Mouse (Mus musculus) bone marrow, adult 2 months (tissue): ENCODE results near the gene Sec24b. TPM values are rescaled to one million over a fixed set of nuclear protein-coding genes. Genes with fewer than 3 reads are reported as not detected.

Experiments
- H3K27ac ChIP-seq: fragments of 200-500 bp; 2 replicates; pipeline ENCODE4 v1.5.1; 2012; ENCODE audit warnings: low read depth, mild to moderate bottlenecking, control low read depth, inconsistent platforms, low read length; ENCODE audit not compliant: control insufficient read depth, poor library complexity, insufficient read depth
- H3K4me1 ChIP-seq: fragments of 200-500 bp; 2 replicates; pipeline ENCODE4 v1.6.1; 2011; ENCODE audit warnings: low read length; ENCODE audit not compliant: control insufficient read depth, insufficient read depth
- H3K4me3 ChIP-seq: fragments of 200-500 bp; replicated peaks from 2 replicates; pipeline ENCODE3; 2011; ENCODE audit warnings: mild to moderate bottlenecking, low read depth, low read length, control low read depth; ENCODE audit not compliant: control insufficient read depth
- CTCF ChIP-seq: fragments of 200-500 bp; IDR thresholded peaks from 2 replicates; pipeline ENCODE4 v1.5.1; 2011; ENCODE audit warnings: low read length, control low read depth; ENCODE audit not compliant: control insufficient read depth, insufficient read depth
- POLR2A ChIP-seq: fragments of 200-500 bp; IDR thresholded peaks from 2 replicates; pipeline ENCODE4 v1.6.1; 2011; ENCODE audit warnings: low read depth, mild to moderate bottlenecking, control low read depth, low read length, borderline replicate concordance; ENCODE audit not compliant: control insufficient read depth
- WGBS: fragments of 180-500 bp; shearing (Covaris S2); methylation state at CpG from one replicate; pipeline ENCODE4 v1.1.7; 2018; 5-methylcytosine and 5-hydroxymethylcytosine counted together
- polyA plus RNA-seq: library from polyadenylated mRNA; stranded (reverse); fragments of >200 nt; gene quantifications from 2 replicates; pipeline ENCODE4 v1.2.4, GENCODE M21; 2011; ENCODE audit warnings: low replicate concordance; ENCODE audit not compliant: missing spikeins, insufficient read depth, insufficient read length

The Sec24b gene
- polyA plus RNA-seq, result 29.8 and 46.9 TPM in 2 replicates

DNA sequence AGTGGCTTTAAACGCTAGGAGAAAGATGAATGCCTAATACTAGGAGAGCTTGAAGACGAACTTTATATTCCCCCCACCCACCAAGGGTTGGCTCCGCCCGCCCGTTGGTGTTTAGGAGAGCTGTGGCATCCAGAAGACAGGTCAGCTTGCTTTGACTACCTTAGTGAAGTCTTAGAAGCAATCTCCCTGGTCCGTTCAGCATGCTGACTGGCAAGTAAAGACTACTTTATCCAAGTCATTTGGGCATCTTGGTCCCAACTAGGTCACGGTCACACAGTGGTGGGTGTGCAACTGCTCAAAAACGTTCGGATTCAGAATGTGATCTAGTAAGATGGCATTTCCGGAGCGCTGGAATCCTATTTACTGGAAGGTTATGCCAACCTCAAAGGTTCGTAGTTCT lies at the start of gene Sec24b:
Gene Sec24b (minus strand): TSS at position 273 of the 400 bp plus-strand sequence.
- peak within 1 kb of the TSS; percentile 92 for H3K4me3 ChIP-seq
- peaks cover 2% of the 10 kb centered on the region for H3K4me1 ChIP-seq
- TF ChIP-seq CTCF, result no peak
- no peak for TF ChIP-seq POLR2A
- H3K27ac ChIP-seq, result peak within 1 kb of the TSS; percentile 92
- WGBS, result 6% methylated on average over 12 of the region's 12 CpGs

DNA sequence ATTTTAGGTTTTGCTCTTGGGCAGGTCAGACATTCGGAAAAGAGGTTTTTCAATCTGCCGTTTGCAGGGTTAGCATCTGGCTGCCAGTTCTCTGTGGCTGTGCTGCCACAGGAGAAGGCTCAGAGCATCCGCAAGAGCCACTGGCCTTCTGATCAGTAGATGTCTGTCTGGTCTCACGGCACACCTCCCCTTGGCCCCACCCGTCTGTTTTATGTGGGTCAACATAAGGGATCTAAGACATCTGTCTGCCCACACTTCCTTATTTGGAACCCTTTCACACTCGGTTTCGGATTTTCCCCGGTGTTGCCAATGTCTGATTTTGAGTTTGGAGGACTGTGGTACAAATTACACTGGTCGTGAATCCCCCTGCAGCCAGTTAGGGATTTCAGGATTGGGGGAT lies 43.1 kb upstream of the Sec24b start:
- WGBS, result 52% methylated on average over 9 of the region's 9 CpGs
- no peaks in the 10 kb centered on the region for H3K4me1 ChIP-seq
- no peak overlapping the region for H3K27ac ChIP-seq
- TF ChIP-seq POLR2A (no peak), CTCF (no peak)
- no peak overlapping the region for H3K4me3 ChIP-seq

DNA sequence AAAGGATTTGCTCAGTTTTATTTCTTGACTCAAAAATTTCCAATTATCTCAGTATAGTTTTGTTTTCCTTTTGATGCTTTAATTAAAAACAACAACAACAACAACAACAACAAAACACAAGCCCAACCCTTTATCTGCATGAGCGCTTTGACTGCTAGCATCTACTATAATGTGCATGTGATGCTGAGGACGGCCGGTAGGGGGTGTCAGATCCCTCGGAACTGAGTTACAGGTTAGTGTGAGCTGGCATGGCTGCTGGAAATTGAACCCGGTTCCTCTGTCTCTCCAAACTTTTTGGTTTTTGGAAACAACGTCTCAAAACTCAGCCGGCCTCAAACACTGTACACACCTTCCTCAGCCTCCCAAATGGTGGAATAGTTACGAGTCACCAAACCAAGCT lies 42.1 kb upstream of the Sec24b start:
- 66% methylated on average over 8 of the region's 8 CpGs for WGBS
- TF ChIP-seq POLR2A, result no peak
- peak; percentile 48; the same call in 1 of the 2 replicates for TF ChIP-seq CTCF

DNA sequence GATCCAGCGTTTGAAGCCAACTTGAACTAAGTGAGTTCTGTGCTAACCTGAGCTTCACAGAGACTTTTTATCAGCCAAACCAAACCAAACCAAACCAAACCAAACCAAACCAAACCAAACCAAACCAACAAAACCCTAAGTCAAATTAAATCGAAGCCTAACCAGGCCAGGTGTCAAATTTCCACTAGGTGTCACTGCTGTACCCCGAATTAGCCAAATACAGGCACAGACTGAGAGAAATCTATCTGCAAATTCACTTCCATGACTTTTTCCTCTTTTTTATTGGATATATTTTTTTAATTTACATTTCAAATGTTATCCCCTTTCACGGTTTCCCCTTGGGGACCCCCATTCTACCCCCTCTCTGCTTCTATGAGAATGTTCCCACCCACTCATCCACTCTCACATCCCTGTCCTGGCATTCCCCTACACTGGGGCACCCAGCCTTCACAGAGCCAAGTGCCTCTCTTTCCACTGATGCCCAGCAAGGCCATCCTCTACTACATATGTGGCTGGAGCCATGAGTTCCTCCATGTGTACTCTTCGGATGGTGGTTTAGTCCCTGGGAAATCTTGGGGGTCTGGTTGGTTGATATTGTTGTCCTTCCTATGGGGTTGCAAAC lies 33.9 kb upstream of the Sec24b start:
- no peak overlapping the region for H3K4me3 ChIP-seq
- TF ChIP-seq CTCF, result no peak
- no peak for TF ChIP-seq POLR2A
- 42% methylated on average over 5 of the region's 5 CpGs for WGBS
- H3K27ac ChIP-seq, result no peak overlapping the region
- no peaks in the 10 kb centered on the region for H3K4me1 ChIP-seq

More for the DNA sequence above, 42.1 kb upstream of the Sec24b start:
- Histone ChIP-seq H3K27ac (no peak overlapping the region), H3K4me3 (no peak overlapping the region), H3K4me1 (no peaks in the 10 kb centered on the region)

DNA sequence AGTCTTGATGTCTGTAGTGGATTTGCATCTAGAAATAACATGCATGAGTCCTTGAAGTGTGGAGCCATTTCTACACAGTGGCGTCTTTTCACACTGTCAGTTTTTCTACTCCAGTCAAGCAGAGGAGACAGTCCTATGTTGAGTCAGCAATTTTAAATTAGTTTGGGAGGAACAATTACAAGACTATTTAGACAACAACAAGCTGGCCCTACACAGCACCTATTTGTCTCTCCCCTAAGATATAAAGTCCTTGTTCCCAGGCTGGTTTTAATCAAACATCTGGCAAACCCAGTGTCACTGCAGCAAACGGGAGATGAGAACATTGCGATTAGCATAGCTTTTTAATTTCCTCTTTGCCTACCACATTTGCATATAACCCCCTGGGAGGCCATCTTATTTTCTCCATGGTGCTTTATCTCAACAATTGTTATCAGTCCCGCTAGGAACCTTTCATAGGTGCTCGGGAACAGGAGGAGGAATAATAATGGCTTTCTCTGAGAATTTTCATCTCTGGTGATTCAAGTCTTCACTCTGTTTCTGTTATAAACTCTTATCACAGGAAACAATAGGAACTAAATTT lies 32.9 kb upstream of the Sec24b start:
- Histone ChIP-seq H3K4me1 (no peaks in the 10 kb centered on the region), H3K27ac (no peak overlapping the region), H3K4me3 (no peak overlapping the region)
- WGBS, result 70% methylated on average over 5 of the region's 5 CpGs
- TF ChIP-seq CTCF (no peak), POLR2A (no peak)

DNA sequence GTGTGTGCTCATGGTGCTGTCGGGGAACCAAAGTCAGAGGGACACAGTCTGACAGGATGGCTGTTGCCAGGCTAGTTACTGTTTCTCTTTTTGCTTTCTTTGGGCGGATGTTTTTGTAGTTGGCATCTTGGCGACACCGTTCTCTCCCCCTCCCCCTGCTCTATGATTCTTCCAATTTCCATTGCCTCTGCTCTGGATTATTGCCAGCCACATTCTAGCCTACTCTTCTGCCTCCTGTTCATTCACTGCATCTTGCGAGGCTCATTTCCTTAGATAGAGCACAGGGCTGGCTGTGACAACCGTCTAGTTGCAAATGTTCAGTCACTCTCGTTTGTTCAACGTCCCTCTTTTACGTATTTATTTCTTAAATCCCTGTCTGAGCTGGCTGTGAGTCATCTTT lies 29.1 kb upstream of the Sec24b start:
- H3K27ac ChIP-seq, result no peak overlapping the region
- H3K4me3 ChIP-seq, result no peak overlapping the region
- 72% methylated on average over 9 of the region's 9 CpGs for WGBS
- TF ChIP-seq CTCF (no peak), POLR2A (no peak)
- no peaks in the 10 kb centered on the region for H3K4me1 ChIP-seq

DNA sequence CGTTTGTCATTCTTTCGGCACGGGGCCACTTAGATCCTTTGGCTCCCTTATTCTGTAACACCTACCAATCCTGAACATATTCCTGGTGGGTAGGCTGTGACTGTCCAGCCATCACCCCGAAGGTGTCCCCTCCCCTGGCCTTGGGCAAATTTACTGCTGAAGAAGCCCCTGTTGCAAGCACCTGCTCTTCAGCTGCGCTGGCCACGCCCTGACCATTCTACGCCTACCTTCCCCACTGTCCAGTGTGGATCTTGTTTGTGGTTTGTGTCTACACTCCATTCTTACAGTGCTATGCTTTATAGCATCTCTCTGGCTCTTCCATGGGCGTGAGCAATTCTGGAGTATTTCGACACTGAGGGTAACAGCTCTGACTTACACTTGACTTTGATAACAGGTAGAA lies 27.3 kb upstream of the Sec24b start:
- 80% methylated on average over 9 of the region's 9 CpGs for WGBS
- TF ChIP-seq CTCF, result no peak
- no peak for TF ChIP-seq POLR2A
- no peak overlapping the region for H3K4me3 ChIP-seq
- no peaks in the 10 kb centered on the region for H3K4me1 ChIP-seq
- H3K27ac ChIP-seq, result no peak overlapping the region

DNA sequence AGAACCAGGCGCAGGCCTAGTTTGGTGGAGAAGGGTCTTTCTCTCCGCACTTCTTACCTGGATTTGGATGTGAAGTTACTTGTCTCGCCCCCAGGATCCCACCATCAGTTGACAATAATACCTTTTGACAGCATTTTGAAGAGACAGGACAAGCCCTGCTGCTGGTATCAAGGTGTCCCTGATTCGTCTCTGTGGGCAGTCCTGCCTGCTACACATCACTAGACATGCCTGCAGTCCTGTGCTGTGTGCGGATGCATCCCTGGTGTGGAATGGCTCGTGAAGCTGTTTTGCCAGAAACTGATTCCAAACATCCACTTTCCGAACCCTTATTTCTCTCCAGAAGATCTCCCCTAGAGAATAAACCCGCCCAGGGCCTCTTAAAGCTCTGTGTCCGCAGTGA lies 26.1 kb upstream of the Sec24b start:
- no peak overlapping the region for H3K4me3 ChIP-seq
- WGBS, result 78% methylated on average over 9 of the region's 9 CpGs
- no peak overlapping the region for H3K27ac ChIP-seq
- no peaks in the 10 kb centered on the region for H3K4me1 ChIP-seq
- TF ChIP-seq POLR2A (no peak), CTCF (no peak)

DNA sequence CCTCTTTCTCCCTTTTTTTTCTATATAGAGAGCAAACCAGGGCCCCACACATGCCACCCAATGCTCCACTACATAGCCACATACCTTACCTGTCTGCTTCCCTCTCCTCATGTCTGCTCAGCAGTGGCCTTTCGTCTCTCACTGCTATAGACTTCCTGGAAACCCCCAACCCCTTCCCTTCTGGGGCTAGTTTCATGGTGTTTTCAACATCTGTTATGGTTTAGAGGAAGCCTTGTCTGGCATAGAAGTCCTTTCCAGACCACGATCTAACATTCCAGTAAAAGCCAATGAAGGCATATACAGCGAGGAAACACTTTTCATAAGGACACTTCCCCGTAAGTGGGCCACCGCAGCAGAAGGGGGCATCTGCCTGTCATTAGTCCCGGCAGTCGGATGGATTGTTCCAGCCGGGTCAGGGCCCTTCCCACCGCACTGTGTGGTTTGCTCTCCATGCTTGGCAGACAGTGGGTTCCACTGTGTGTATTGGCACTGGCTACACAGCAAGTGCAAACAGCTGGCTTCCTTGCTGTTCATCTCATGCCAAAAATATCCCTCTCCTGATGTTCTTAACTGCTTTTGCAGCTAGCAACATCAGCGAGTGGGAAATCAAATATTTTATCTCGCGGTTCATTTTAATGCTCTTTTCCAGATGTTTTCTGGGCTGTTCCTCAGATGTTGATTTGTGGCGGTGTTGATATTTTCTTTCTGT lies 25.2 kb upstream of the Sec24b start:
- TF ChIP-seq POLR2A (no peak), CTCF (no peak)
- Histone ChIP-seq H3K4me3 (no peak overlapping the region), H3K4me1 (no peaks in the 10 kb centered on the region), H3K27ac (no peak overlapping the region)
- 73% methylated on average over 13 of the region's 13 CpGs for WGBS
